Comparison of ENCODE assay signal across 25 mouse cellular contexts in the genomic region with DNA sequence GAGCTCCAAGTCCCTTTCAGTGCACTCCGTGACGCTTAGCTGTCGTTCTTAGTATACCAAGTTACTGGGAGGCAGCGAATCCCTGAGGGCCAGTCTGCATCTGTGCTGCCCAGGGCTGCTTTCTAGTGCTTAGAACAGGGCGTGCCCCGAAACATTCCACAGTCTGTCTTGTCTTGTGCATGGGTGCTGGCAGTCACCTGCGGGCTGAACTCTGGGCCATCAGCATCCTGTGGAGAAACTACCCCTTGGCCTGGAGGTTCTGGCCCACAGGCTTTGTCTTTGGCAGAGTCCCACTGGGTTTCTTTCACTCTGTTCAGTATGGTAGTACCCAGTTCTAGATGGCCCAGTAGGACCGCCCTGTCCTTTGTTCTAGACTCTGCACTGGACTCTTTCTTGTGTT.
"Had no signal": no experiment of that assay in that cellular context is flagged by ENCODE, and none has a peak within 500 bp of the region (broad histone marks: within the 10 kb centered on the region; RNA-seq: fewer than 3 reads in every experiment).

No protein-coding gene starts in this region.

- H3K4me1 ChIP-seq: heart, embryonic 12.5 days; intestine, embryonic 15.5 days; limb, embryonic 10.5 days had no signal

- H3K9me3 ChIP-seq: heart, embryonic 10.5 days; hindbrain, embryonic 10.5 days; hindbrain, embryonic 12.5 days; intestine, embryonic 15.5 days; limb, embryonic 10.5 days; limb, embryonic 12.5 days; liver, embryonic 13.5 days; liver, embryonic 15.5 days had no signal

- DNase-seq: gastrocnemius, postnatal 25 days; heart, adult 18-20 months; heart, postnatal 10 days; heart, postnatal 4 days; kidney, adult 18-20 months; kidney, adult 8-10 months; kidney, postnatal 10 days; kidney, postnatal 25 days; kidney, postnatal 4 days; liver; liver, embryonic 13.5 days; liver, postnatal 0 days had no signal

- H3K4me3 ChIP-seq: heart, embryonic 10.5 days; heart, embryonic 12.5 days; hindbrain, embryonic 10.5 days; hindbrain, embryonic 12.5 days; intestine, embryonic 15.5 days; layer of hippocampus, adult 2 months; left cerebral cortex, adult 2 months; limb, embryonic 10.5 days; limb, embryonic 12.5 days; liver, embryonic 13.5 days; liver, embryonic 15.5 days had no signal

- H3K27me3 ChIP-seq: heart, embryonic 12.5 days; hindbrain, embryonic 12.5 days; intestine, embryonic 15.5 days; limb, embryonic 12.5 days; liver, embryonic 13.5 days; liver, embryonic 15.5 days had no signal

- ATAC-seq: hindbrain, embryonic 16.5 days; inflammation-experienced regulatory T-cells, adult 6 months; intestine, embryonic 15.5 days; intestine, postnatal 0 days; liver, postnatal 0 days had no signal
